Mouse (Mus musculus): ENCODE results near the gene Nif3l1. TPM values are rescaled to one million over a fixed set of nuclear protein-coding genes. Genes with fewer than 3 reads are reported as not detected.

The Nif3l1 gene
- total RNA-seq, 2 experiments from 2014 or later: 12.1 to 14.2 TPM

Other genes with a start within 250 kb of the Nif3l1 start
- not detected for gene Aox4, start 234.8 kb upstream of the Nif3l1 start, total RNA-seq (2021)
- gene Aox2, start 166.8 kb upstream of the Nif3l1 start, total RNA-seq (2021): not detected
- gene Bzw1, start 52.3 kb upstream of the Nif3l1 start, total RNA-seq (2021): 10 to 100 TPM; 62.7 to 75.9 TPM
- 10 to 100 TPM; 53.1 to 59.9 TPM for gene Clk1, start 21.1 kb upstream of the Nif3l1 start, total RNA-seq (2021)
- gene Ppil3, start 335 bp downstream of the Nif3l1 start, total RNA-seq (2021): 10 to 100 TPM; 17.5 to 19.3 TPM
- gene Orc2, start 60.0 kb downstream of the Nif3l1 start, total RNA-seq (2021): 1 to 10 TPM; 9.3 to 9.6 TPM
- 10 to 100 TPM; 12.5 to 18.1 TPM for gene Fam126b, start 141.2 kb downstream of the Nif3l1 start, total RNA-seq (2021)
- gene Ndufb3, start 141.2 kb downstream of the Nif3l1 start, total RNA-seq (2021): 100 to 1,000 TPM; 283 to 313 TPM